In the genomic region with DNA sequence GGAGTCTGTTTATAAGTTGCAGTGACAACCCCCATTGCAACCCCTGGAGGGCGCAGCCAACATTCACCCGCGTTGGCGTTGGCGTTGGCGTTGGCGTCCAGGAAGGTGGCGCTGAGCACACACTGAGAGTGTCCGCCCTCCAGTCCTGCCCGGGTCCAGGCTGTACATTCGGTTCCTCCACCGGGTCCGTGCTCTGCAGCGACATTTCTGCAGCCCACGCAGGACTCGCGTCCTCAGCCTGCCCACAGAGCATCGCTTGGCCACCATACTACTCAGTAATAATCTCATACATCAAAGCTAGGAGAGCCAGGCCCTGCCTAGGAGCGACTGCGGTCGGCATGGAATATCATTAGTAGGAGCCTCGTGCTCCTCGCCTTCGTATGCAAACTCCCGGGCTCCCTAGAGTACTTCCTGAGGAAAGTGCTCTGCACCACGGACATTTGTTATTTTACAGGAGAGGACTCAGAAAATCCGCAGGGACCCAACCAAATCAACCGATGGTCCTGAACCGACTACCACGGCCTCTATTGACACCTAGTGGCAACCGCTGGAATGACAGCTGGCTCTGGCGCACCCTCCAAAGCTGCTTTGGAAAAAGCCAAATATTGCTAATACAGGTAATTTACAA, we compare ENCODE assay signal across 8 mouse cellular contexts. TPM values are rescaled to one million over a fixed set of nuclear protein-coding genes. Genes with fewer than 3 reads are reported as not detected.
DNase-seq lines count a peak whose midpoint lies in the region; ATAC-seq lines count a peak whose summit lies in the region.

No protein-coding gene starts in this region.

- H3K4me1 ChIP-seq in intestine, embryonic 14.5 days (replicated peaks; ENCODE audit: control insufficient read depth, insufficient read depth, low read length): 0 out of 2 replicates have a peak, but pooled peaks cover 3% of the 10 kb centered on the region
- 0 out of 2 replicates have a peak, but pooled peaks cover 8% of the 10 kb centered on the region for H3K4me1 ChIP-seq in midbrain, embryonic 10.5 days

- intact Hi-C loops in gastrocnemius, postnatal 14 days (cut with DNase I; ENCODE audit: low total_unique reads): no loop called here
- intact Hi-C loops in left cerebral cortex, postnatal 4 days (cut with DNase I): loop anchor here (5.0 to 10.0 kb wide), 2 partner anchors 599 to 711 kb away; no protein-coding TSS in a partner anchor

- under 1% methylated on average over 32 of the region's 32 CpGs for WGBS in intestine, embryonic 14.5 days
- under 1% methylated on average over 32 of the region's 32 CpGs for WGBS in midbrain, embryonic 10.5 days

- ATAC-seq in intestine, embryonic 14.5 days (replicated peaks; ENCODE audit: low FRiP score, low TSS enrichment, low read depth): peak; percentile 80

- H3K4me2 ChIP-seq in intestine, embryonic 14.5 days (ENCODE audit: low read length): peak overlapping the region; percentile 88

- no peaks in the 10 kb centered on the region for H3K36me3 ChIP-seq in intestine, embryonic 14.5 days (ENCODE audit: control insufficient read depth, insufficient read depth, low read length)
- H3K36me3 ChIP-seq in midbrain, embryonic 10.5 days: no peaks in the 10 kb centered on the region

- H3K27ac ChIP-seq in intestine, embryonic 14.5 days (ENCODE audit: low read depth): no peak overlapping the region
- peak overlapping the region; percentile 87 for H3K27ac ChIP-seq in midbrain, embryonic 10.5 days (replicated peaks)

- no peaks in the 10 kb centered on the region for H3K27me3 ChIP-seq in intestine, embryonic 14.5 days (replicated peaks; ENCODE audit: control insufficient read depth, insufficient read depth, low read length)
- peaks cover 12% of the 10 kb centered on the region; the same call in 1 of the 2 replicates for H3K27me3 ChIP-seq in midbrain, embryonic 10.5 days (ENCODE audit: low read depth, poor library complexity, severe bottlenecking)

- H3K4me3 ChIP-seq in intestine, embryonic 14.5 days (ENCODE audit: low read depth, low read length): peak overlapping the region; percentile 50
- peak overlapping the region; percentile 69 for H3K4me3 ChIP-seq in midbrain, embryonic 10.5 days

- no peaks in the 10 kb centered on the region for H3K9me3 ChIP-seq in intestine, embryonic 14.5 days (ENCODE audit: control insufficient read depth, low read length)
- no peaks in the 10 kb centered on the region for H3K9me3 ChIP-seq in midbrain, embryonic 10.5 days (replicated peaks)

- peak overlapping the region; percentile 37; the same call in 1 of the 2 replicates for H3K9ac ChIP-seq in intestine, embryonic 14.5 days (ENCODE audit: low read length)

- peak; percentile 80 for DNase-seq in 3T3-L1 (ENCODE audit: low read depth, low spot score)
- DNase-seq in adrenal gland, adult 18-20 months (ENCODE audit: low spot score in 2 of 2): peak; percentile 83 to 85
- peak; percentile 88 for DNase-seq in embryo, embryonic 10.5 days (ENCODE audit: low spot score)
- DNase-seq in gastrocnemius, postnatal 14 days: peak; percentile 70
- DNase-seq in intestine, embryonic 14.5 days (ENCODE audit: low spot score): peak; percentile 95
- peak; percentile 85 for DNase-seq in left cerebral cortex, postnatal 4 days
- DNase-seq in midbrain, embryonic 10.5 days (ENCODE audit: low spot score): peak; percentile 82
- peak; percentile 45 for DNase-seq in spleen, adult 12 weeks (ENCODE audit: low spot score)

RNA-seq across cellular contexts. Expression of a gene that starts 40.4 kb away (rescaled TPM):
- 1 to 10 TPM in 1 of 2 experiments, under 1 TPM in 1; 0.63 to 1.4 TPM for total RNA-seq in adrenal gland, adult 18-20 months (2021)
- total RNA-seq in gastrocnemius, postnatal 14 days (2021): 1 to 10 TPM; 1.5 to 1.7 TPM
- polyA plus RNA-seq in intestine, embryonic 14.5 days (2014; fragmentation: Nextera tagmentation; extraction: Ambion mirVana): 1.5 and 1.6 TPM in 2 replicates
- total RNA-seq in left cerebral cortex, postnatal 4 days (2021): 1 to 10 TPM; 1.0 to 1.3 TPM
- polyA plus RNA-seq in midbrain, embryonic 10.5 days (2016; fragmentation: Nextera tagmentation; extraction: Ambion mirVana): 0.80 and 0.98 TPM in 2 replicates

Comparison
In these comparisons a context has a peak if more than half of its experiments do, and no peak if none do; other contexts are left out.
1. DNase-seq: peak in every context shown above with its lines; median percentile 95 in intestine, embryonic 14.5 days; 88 in embryo, embryonic 10.5 days; 85 in left cerebral cortex, postnatal 4 days; 84 in adrenal gland, adult 18-20 months; 82 in midbrain, embryonic 10.5 days; 80 in 3T3-L1; 70 in gastrocnemius, postnatal 14 days; 45 in spleen, adult 12 weeks.